Mouse (Mus musculus) liver, adult (tissue): Measurements from ENCODE around the gene Trmt112.

Experiments used
- GATA4 ChIP-seq: IDR thresholded peaks from 2 replicates; pipeline ENCODE4 v1.6.1; 2014; ENCODE audit warnings: mild to moderate bottlenecking, low read length; ENCODE audit not compliant: insufficient replicate concordance

The Trmt112 gene

GRCm38 (mm10) chr19:6919876-6920740 lies 10.6 kb downstream of the Trmt112 start:
- no peak for TF ChIP-seq GATA4

GRCm38 (mm10) chr19:6920741-6921636 lies 11.5 kb downstream of the Trmt112 start:
- TF ChIP-seq GATA4, result no peak

- no peak for TF ChIP-seq GATA4
These were observed 12.4 kb downstream of the Trmt112 start, which contains the start of gene Esrra for GRCm38 (mm10) chr19:6921647-6922567. TSS of gene Esrra (minus strand) at chr19:6921813.

GRCm38 (mm10) chr19:6922901-6923735 lies 13.6 kb downstream of the Trmt112 start:
- no peak for TF ChIP-seq GATA4

- no peak for TF ChIP-seq GATA4
These were observed 15.2 kb downstream of the Trmt112 start for GRCm38 (mm10) chr19:6924461-6925306.

- TF ChIP-seq GATA4, result no peak
These were observed 15.7 kb downstream of the Trmt112 start, which contains the start of gene Catsperz for GRCm38 (mm10) chr19:6925307-6925573. TSS of gene Catsperz (minus strand) at chr19:6925380.

- TF ChIP-seq GATA4, result no peak
These were observed 16.3 kb downstream of the Trmt112 start for GRCm38 (mm10) chr19:6925611-6926329.

- TF ChIP-seq GATA4, result no peak
These were observed 17.2 kb downstream of the Trmt112 start for GRCm38 (mm10) chr19:6926559-6927255.

- no peak for TF ChIP-seq GATA4
These were observed 18.6 kb downstream of the Trmt112 start for GRCm38 (mm10) chr19:6928080-6928479.

- TF ChIP-seq GATA4, result no peak
These were observed 21.5 kb downstream of the Trmt112 start for GRCm38 (mm10) chr19:6931002-6931401.

- TF ChIP-seq GATA4, result no peak
These were observed 22.5 kb downstream of the Trmt112 start for GRCm38 (mm10) chr19:6932018-6932417.

GRCm38 (mm10) chr19:6933102-6933435 lies 23.6 kb downstream of the Trmt112 start:
- no peak for TF ChIP-seq GATA4
